Mouse (Mus musculus) B cell, adult 62 days (primary cell): ENCODE results near the gene Gm49601. TPM values are rescaled to one million over a fixed set of nuclear protein-coding genes. Genes with fewer than 3 reads are reported as not detected.

Source experiments
- total RNA-seq: library from RNA; stranded (reverse); gene quantifications from 4 replicates; pipeline ENCODE4 v1.2.4, GENCODE M21; 2023

The Gm49601 gene
- total RNA-seq: not detected in 4 replicates

GRCm38 (mm10) chr16:18626376-18626878, at the start of gene Gm49601:
Gene Gm49601 (minus strand): TSS chr16:18626427.

DNA sequence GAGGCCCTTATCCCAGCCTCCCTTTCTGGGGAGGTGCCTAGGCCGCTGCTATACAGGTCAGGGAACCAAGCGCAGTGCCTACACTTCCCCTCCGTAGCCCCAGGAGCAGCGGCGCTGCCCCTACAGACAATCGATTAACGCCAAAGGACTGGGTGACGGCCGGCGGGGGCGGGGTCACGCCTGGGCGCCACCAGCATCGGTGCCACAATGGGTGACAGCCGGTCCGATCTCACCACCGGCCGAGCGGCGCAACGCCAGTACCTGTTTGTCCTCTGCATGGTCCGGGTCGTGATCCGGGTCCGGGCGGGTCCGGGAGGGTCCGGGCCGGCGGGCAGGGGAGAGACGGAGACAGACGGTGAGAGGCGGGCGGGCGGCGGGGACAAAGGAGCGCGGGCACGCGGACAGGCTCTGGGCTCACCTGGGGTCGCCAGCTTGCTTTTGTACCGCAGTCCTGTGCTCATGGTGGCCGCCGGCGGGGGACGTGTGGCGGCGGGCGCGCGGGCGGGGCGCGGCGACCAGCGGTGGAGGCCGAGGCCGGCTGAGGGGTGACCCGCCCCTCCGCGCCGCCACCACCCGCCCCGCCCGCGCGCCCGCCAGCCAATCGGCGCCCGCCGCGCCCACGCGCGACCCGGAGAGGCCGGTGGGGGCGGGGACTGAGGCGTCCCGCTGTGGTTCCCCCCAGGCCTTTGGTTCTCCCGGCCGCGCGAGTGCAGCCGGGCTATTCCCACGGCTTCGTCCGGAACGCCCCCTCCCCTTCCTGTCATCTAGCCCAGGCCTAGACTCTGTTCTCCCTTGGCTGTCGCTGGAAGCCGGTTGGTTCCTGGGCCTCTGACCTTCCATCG, 3.4 kb upstream of the Gm49601 start, which contains the start of gene Sept5:
Sept5 (minus strand) TSS at position 565 of the 842 bp plus-strand sequence.

GRCm38 (mm10) chr16:18622019-18622418, 4.2 kb downstream of the Gm49601 start, which contains the start of gene Gp1bb:
Gene Gp1bb (minus strand): TSS chr16:18622403.

GRCm38 (mm10) chr16:18589804-18590790, 36.1 kb downstream of the Gm49601 start, which contains the start of gene Tbx1:
Gene Tbx1 (minus strand): TSS chr16:18590671.

Other genes starting within 250 kb of the Gm49601 start
- 16.0 to 20.5 TPM (median 20.2 TPM) in 4 replicates for gene Txnrd2, start 200.0 kb downstream of the Gm49601 start, total RNA-seq
- 14.3 to 15.3 TPM (median 15.2 TPM) in 4 replicates for gene Comt, start 199.6 kb downstream of the Gm49601 start, total RNA-seq
- 2.6 to 7.9 TPM (median 6.1 TPM) in 4 replicates for gene Gnb1l, start 127.7 kb downstream of the Gm49601 start, total RNA-seq
- 4.0 to 9.6 TPM (median 5.5 TPM) in 4 replicates for gene Rtl10, start 127.5 kb downstream of the Gm49601 start, total RNA-seq
- not detected in 4 replicates for gene Tbx1, start 35.8 kb downstream of the Gm49601 start, total RNA-seq
- gene Gp1bb, start 4.0 kb downstream of the Gm49601 start, total RNA-seq: not detected in 4 replicates
- not detected in 4 replicates for gene Sept5, start 3.5 kb upstream of the Gm49601 start, total RNA-seq
- gene Cldn5, start 150.4 kb upstream of the Gm49601 start, total RNA-seq: not detected in 4 replicates
- gene Ufd1, start 185.4 kb upstream of the Gm49601 start, total RNA-seq: 86.6 to 109 TPM (median 87.3 TPM) in 4 replicates
- 3.7 to 5.3 TPM (median 4.0 TPM) in 4 replicates for gene Cdc45, start 185.6 kb upstream of the Gm49601 start, total RNA-seq
- 36.8 to 42.0 TPM (median 41.6 TPM) in 4 replicates for gene 2510002D24Rik, start 210.2 kb upstream of the Gm49601 start, total RNA-seq
- gene Gm28539, start 210.2 kb upstream of the Gm49601 start, total RNA-seq: 2.8 to 6.4 TPM (median 3.2 TPM) in 3 of 4 replicates, not detected in the other